Mouse (Mus musculus): ENCODE measurements around the gene Paqr3.

- TF ChIP-seq CTCF (IDR thresholded peaks at IDR 0.05): no peak
- no peak for TF ChIP-seq POLR2A (IDR thresholded peaks at IDR 0.05; ENCODE audit: insufficient read depth, low read depth, low read length)
Measured at GRCm38 (mm10) chr5:97075476-97076151, 35.8 kb downstream of the Paqr3 start.
